Mouse (Mus musculus) heart, adult 2 months (tissue): Measurements from ENCODE around the gene Cdh4. TPM values are rescaled to one million over a fixed set of nuclear protein-coding genes. Genes with fewer than 3 reads are reported as not detected.

Experiments used
- DNase-seq, 2 experiments: peaks; one replicate each; pipeline ENCODE4 v3.0.0; 2021
- H3K27ac ChIP-seq: fragments of 200-600 bp; 2 replicates; pipeline ENCODE4 v1.8.1; 2022
- H3K27me3 ChIP-seq: fragments of 200-500 bp; 2 replicates; pipeline ENCODE4 v1.6.1; 2012; ENCODE audit warnings: mild to moderate bottlenecking, low read length, inconsistent platforms, mixed read lengths; ENCODE audit not compliant: control insufficient read depth, insufficient read depth
- H3K36me3 ChIP-seq: fragments of 200-500 bp; 2 replicates; pipeline ENCODE4 v1.6.1; 2012; ENCODE audit warnings: low read length, inconsistent platforms; ENCODE audit not compliant: control insufficient read depth, insufficient read depth
- H3K4me1 ChIP-seq: fragments of 200-500 bp; 2 replicates; pipeline ENCODE4 v1.6.1; 2011; ENCODE audit warnings: low read length; ENCODE audit not compliant: control insufficient read depth, insufficient read depth
- H3K4me3 ChIP-seq: fragments of 200-600 bp; 2 replicates; pipeline ENCODE4 v1.8.1; 2022
- H3K79me2 ChIP-seq: fragments of 200-500 bp; replicated peaks from 2 replicates; pipeline ENCODE4 v1.6.1; 2012; ENCODE audit warnings: mild to moderate bottlenecking, inconsistent platforms, low read length, moderate library complexity, mixed read lengths; ENCODE audit not compliant: control insufficient read depth, insufficient read depth
- H3K9ac ChIP-seq: fragments of 200-500 bp; 2 replicates; pipeline ENCODE4 v1.6.1; 2012; ENCODE audit warnings: low read depth, mild to moderate bottlenecking, control low read depth, inconsistent platforms, low read length, mixed read lengths
- CTCF ChIP-seq: fragments of 200-600 bp; IDR thresholded peaks from 2 replicates; pipeline ENCODE4 v1.8.1; 2022; ENCODE audit warnings: antibody characterized with exemption, mild to moderate bottlenecking, moderate library complexity
- EP300 ChIP-seq: fragments of 200-500 bp; IDR thresholded peaks from 2 replicates; pipeline ENCODE4 v1.6.1; 2011; ENCODE audit warnings: low read depth, low read length, control low read depth; ENCODE audit not compliant: insufficient read depth
- POLR2A ChIP-seq: fragments of 200-500 bp; IDR thresholded peaks from 2 replicates; pipeline ENCODE4 v1.6.1; 2011; ENCODE audit warnings: mild to moderate bottlenecking, low read depth, low read length, control low read depth; ENCODE audit not compliant: insufficient read depth
- WGBS: fragments of 180-500 bp; shearing (Covaris S2); methylation state at CpG from one replicate; pipeline ENCODE4 v1.1.7; 2018; 5-methylcytosine and 5-hydroxymethylcytosine counted together
- intact Hi-C: fragments of 180-260 bp; cut with DNase I; formaldehyde crosslinking; loops from one replicate; pipeline ENCODE4 v1.15.1; 2025
- polyA plus RNA-seq: library from polyadenylated mRNA; depleted of rRNA; stranded (reverse); fragments of >200 nt; gene quantifications from 2 replicates; pipeline ENCODE4 v1.2.3, GENCODE M21; 2012
- total RNA-seq, 2 experiments: library from RNA; stranded (reverse); gene quantifications; 2 replicates each; pipeline ENCODE4 v1.2.3; 2021

Cdh4 gene
- total and polyA plus RNA-seq, 3 experiments, result 0.90 to 1.2 (median 0.93) TPM

DNA sequence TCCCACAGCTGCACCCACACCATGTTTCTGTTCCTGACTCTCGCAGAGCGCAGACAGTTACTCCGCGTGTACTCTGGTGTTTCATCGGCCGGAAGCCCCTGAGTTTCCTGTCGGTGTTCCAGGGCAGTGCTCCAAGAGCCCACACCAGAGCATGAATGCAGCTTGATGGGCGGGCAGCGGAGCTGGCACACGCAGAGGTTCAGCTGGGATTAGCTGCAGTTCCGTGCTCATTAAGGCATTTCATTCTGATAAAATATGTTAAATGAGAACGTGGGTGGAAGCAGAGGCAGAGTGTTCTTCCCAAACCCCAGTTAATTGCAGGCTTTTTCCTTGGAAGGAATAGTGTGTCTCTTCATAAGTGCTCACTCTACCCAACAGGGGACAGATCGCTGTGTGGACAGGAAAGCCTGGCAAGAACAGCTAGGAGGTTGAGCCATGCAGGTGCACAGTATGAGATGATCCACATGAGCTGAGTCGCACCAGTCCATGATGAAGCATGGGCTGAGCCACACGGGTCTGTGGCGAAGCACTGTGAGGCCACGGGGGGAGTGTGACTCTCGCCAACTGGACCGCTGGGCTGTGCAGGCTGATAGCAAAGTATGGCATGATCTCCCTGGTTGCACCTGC, 357.8 kb downstream of the Cdh4 start:
- H3K79me2 ChIP-seq, result no peaks in the 10 kb centered on the region
- 52% methylated on average over 19 of the region's 19 CpGs for WGBS
- H3K4me3 ChIP-seq, result no peak overlapping the region
- no peaks in the 10 kb centered on the region for H3K4me1 ChIP-seq
- no peak overlapping the region for H3K27ac ChIP-seq
- intact Hi-C loops, result no loop called here
- DNase-seq, result no peak
- no peaks in the 10 kb centered on the region for H3K36me3 ChIP-seq
- H3K27me3 ChIP-seq, result no peaks in the 10 kb centered on the region
- no peak for TF ChIP-seq POLR2A
- TF ChIP-seq EP300, result no peak
- no peak for TF ChIP-seq CTCF
- H3K9ac ChIP-seq, result no peak overlapping the region

DNA sequence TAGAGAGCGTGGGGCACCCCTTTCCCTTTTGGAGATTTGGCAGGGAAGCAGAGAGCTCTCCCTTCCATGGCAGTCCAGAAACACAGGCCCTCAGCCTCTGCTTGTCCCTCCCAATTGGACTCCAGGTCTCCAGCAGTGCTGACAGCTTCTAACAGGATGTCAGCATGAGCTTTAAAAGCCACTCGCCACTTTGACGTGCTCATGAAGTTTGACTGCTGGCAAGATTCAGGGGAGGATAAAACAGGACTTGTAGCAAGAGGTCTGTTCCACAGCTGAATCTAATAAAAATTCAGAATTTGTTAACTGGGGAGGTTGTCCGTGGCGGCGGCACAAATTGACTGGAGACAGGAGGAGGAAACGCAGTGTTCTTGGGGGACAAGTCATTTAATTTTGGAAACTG, 358.8 kb downstream of the Cdh4 start:
- no peaks in the 10 kb centered on the region for H3K36me3 ChIP-seq
- no peak overlapping the region for H3K9ac ChIP-seq
- H3K79me2 ChIP-seq, result no peaks in the 10 kb centered on the region
- TF ChIP-seq EP300, result no peak
- no peak for TF ChIP-seq CTCF
- no peak for TF ChIP-seq POLR2A
- intact Hi-C loops, result no loop called here
- no peak overlapping the region for H3K4me3 ChIP-seq
- no peaks in the 10 kb centered on the region for H3K27me3 ChIP-seq
- WGBS, result 63% methylated on average over 7 of the region's 7 CpGs
- H3K27ac ChIP-seq, result no peak overlapping the region
- DNase-seq, result no peak
- no peaks in the 10 kb centered on the region for H3K4me1 ChIP-seq

DNA sequence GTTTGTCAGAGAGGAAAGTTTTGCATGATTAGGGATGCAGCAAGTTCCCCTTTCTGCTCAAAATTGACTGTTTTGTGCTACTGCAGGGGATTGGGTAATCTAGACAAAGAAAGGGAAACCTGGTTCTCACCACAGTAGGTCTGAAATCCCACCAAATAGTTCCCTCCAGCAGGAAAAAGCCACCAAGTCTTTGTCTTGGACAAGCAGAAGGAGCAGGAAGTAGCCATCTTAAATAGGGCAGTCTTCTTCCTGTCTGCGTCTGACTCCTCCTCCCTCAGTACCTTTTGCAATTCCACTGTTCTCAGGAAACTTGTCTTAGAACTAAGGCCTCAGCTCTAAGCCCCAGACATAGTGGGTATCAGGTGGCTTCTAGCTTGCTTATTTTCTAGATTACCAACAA, 360.2 kb downstream of the Cdh4 start:
- intact Hi-C loops, result no loop called here
- 66% methylated on average over 1 of the region's 1 CpGs for WGBS
- Histone ChIP-seq H3K4me1 (no peaks in the 10 kb centered on the region), H3K9ac (no peak overlapping the region), H3K27me3 (no peaks in the 10 kb centered on the region), H3K4me3 (no peak overlapping the region), H3K36me3 (no peaks in the 10 kb centered on the region), H3K27ac (no peak overlapping the region), H3K79me2 (no peaks in the 10 kb centered on the region)
- TF ChIP-seq POLR2A (no peak), CTCF (no peak), EP300 (no peak)
- DNase-seq, result no peak

DNA sequence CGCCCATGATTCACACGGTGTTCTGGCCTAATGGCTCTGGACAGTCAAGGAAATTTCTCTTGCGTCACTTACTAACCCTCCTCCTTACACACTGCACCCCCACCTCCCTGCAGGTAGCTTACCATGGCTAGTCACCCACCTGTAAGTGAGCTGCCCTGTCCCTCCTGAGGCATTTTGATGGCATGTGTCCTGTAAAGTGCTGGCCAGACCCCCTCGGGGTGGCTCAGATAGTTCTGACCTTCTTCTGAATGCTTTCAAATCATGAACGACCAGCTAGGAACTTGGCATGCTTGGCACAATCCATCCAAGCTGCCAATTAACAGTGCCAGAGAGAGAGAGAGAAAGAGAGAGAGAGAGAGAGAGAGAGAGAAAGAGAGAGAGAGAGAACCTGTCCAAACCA, 368.9 kb downstream of the Cdh4 start:
- DNase-seq, result no peak
- intact Hi-C loops, result no loop called here
- 84% methylated on average over 5 of the region's 5 CpGs for WGBS

DNA sequence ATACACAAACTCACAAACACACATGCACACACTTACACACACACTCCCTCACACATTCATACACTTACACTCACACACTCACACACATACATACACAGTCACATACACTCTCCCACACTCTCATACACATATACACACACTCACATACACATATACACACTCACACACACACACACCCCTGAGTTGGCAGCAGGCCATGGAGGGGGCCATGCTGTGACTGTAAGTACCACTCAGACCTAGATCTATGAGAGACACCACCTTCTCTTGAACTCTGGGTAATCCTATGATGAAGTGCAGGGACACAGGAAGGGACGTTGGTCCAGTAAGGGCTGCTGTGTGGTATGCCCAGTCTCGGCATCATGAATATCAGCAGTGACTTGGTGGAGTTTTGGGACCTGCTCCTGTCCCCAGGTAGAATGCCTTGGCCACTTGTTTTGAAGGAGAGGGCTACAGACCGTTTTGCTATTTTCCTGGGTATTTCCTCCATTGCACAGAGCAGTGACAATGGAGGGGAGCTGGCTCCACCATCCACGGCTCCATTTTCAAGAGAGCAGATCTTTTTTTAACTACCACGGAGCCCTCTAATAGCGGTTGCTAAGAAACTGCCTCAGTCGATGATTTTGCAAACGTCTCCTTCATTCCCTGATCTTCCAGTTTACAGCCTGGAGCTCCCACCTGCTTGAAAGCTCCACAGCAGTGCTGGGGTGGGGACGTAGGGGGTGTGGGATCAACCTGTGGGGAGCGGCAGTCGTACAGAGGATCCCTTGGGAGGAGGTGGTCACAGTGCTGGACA, 371.0 kb downstream of the Cdh4 start:
- TF ChIP-seq EP300 (no peak), CTCF (no peak), POLR2A (no peak)
- WGBS, result 65% methylated on average over 11 of the region's 11 CpGs

More for the DNA sequence above, 368.9 kb downstream of the Cdh4 start:
- Histone ChIP-seq H3K9ac (no peak overlapping the region), H3K4me1 (no peaks in the 10 kb centered on the region), H3K79me2 (no peaks in the 10 kb centered on the region), H3K27ac (no peak overlapping the region), H3K27me3 (no peaks in the 10 kb centered on the region), H3K4me3 (no peak overlapping the region), H3K36me3 (no peaks in the 10 kb centered on the region)
- TF ChIP-seq CTCF (no peak), EP300 (no peak), POLR2A (no peak)

DNA sequence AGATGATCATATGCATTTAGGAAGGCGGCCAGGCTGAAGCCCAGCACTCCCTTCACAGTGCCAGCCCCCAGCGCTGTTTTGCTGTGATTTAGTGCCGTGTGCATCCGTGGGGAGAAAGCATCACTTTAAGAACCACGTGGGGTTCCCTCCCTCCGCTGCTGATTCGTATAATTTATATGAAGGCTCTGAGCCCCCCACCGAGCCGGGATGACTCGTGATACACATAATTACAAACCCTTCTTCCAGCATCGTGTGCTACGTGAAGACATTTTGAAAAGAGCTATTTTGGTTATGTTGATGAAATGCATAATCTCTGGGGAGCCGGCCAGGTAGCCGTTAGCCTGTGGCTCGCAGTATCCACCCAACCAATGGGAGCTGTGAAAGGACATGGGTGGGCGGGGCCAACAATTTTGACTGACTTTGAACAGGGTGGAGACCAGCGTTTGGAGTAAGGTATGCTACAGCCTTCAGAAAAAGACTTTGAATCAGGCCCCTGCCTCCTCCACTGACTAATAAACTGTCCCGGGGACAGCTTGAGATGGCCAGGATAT, 382.6 kb downstream of the Cdh4 start:
- no peaks in the 10 kb centered on the region for H3K79me2 ChIP-seq
- H3K4me1 ChIP-seq, result no peaks in the 10 kb centered on the region
- H3K27me3 ChIP-seq, result no peaks in the 10 kb centered on the region
- no peak for DNase-seq
- no peak overlapping the region for H3K9ac ChIP-seq
- no peak overlapping the region for H3K27ac ChIP-seq
- no peak overlapping the region for H3K4me3 ChIP-seq
- intact Hi-C loops, result no loop called here
- H3K36me3 ChIP-seq, result no peaks in the 10 kb centered on the region
- TF ChIP-seq EP300 (no peak), POLR2A (no peak), CTCF (no peak)
- 46% methylated on average over 18 of the region's 18 CpGs for WGBS

More for the DNA sequence above, 371.0 kb downstream of the Cdh4 start:
- Histone ChIP-seq H3K27ac (no peak overlapping the region), H3K79me2 (no peaks in the 10 kb centered on the region), H3K9ac (no peak overlapping the region), H3K4me3 (no peak overlapping the region), H3K27me3 (no peaks in the 10 kb centered on the region), H3K4me1 (no peaks in the 10 kb centered on the region), H3K36me3 (no peaks in the 10 kb centered on the region)
- intact Hi-C loops, result no loop called here
- no peak for DNase-seq
